30 mouse cellular contexts compared by ENCODE assay signal in genomic region chr3:148032532-148032931, GRCm38 (mm10).
DNase-seq lines count a peak whose midpoint lies in the region; ATAC-seq lines count a peak whose summit lies in the region.
"Had no signal": no experiment of that assay in that cellular context is flagged by ENCODE, and none has a peak within 500 bp of the region (broad histone marks: within the 10 kb centered on the region; RNA-seq: fewer than 3 reads in every experiment).

No protein-coding gene starts in this region.

- H3K9me3 ChIP-seq in forebrain, embryonic 14.5 days (replicated peaks; ENCODE audit: control insufficient read depth, low read length), result no peaks in the 10 kb centered on the region
- H3K9me3 ChIP-seq in forebrain, embryonic 10.5 days, result no peaks in the 10 kb centered on the region
- H3K9me3 ChIP-seq in hindbrain, embryonic 15.5 days, result no peaks in the 10 kb centered on the region
- H3K9me3 ChIP-seq in hindbrain, embryonic 10.5 days, result no peaks in the 10 kb centered on the region
- no peaks in the 10 kb centered on the region for H3K9me3 ChIP-seq in midbrain, embryonic 15.5 days
- H3K9me3 ChIP-seq in midbrain, embryonic 16.5 days (replicated peaks; ENCODE audit: control insufficient read depth, low read length, poor library complexity, severe bottlenecking), result no peaks in the 10 kb centered on the region
- H3K9me3 ChIP-seq in neural tube, embryonic 14.5 days (ENCODE audit: control insufficient read depth, low read length), result no peaks in the 10 kb centered on the region
- H3K9me3 ChIP-seq: embryonic facial prominence, embryonic 15.5 days; limb, embryonic 13.5 days; lung, embryonic 15.5 days; midbrain, embryonic 10.5 days; neural tube, embryonic 12.5 days; stomach, embryonic 15.5 days had no signal

- no peak overlapping the region for H3K27ac ChIP-seq in forebrain, embryonic 14.5 days (ENCODE audit: low read depth, low read length)
- no peak overlapping the region for H3K27ac ChIP-seq in forebrain, embryonic 10.5 days
- no peak overlapping the region for H3K27ac ChIP-seq in hindbrain, embryonic 15.5 days (replicated peaks)
- H3K27ac ChIP-seq in hindbrain, embryonic 10.5 days, result no peak overlapping the region
- H3K27ac ChIP-seq in midbrain, embryonic 15.5 days, result 0 out of 2 replicates have a peak overlapping the region, but pooled peaks have one; percentile 29
- no peak overlapping the region for H3K27ac ChIP-seq in midbrain, embryonic 16.5 days (ENCODE audit: low read length)
- H3K27ac ChIP-seq in neural tube, embryonic 14.5 days (ENCODE audit: low read depth, low read length), result peak overlapping the region; percentile 12; the same call in 1 of the 2 replicates
- H3K27ac ChIP-seq: embryonic facial prominence, embryonic 15.5 days; left cerebral cortex, adult 2 months; limb, embryonic 13.5 days; lung, embryonic 15.5 days; midbrain, embryonic 10.5 days; neural tube, embryonic 12.5 days; stomach, embryonic 15.5 days had no signal

- H3K27me3 ChIP-seq in forebrain, embryonic 14.5 days (replicated peaks; ENCODE audit: control insufficient read depth, insufficient read depth, low read length), result no peaks in the 10 kb centered on the region
- H3K27me3 ChIP-seq in forebrain, embryonic 10.5 days (ENCODE audit: poor library complexity, severe bottlenecking), result no peaks in the 10 kb centered on the region
- no peaks in the 10 kb centered on the region for H3K27me3 ChIP-seq in hindbrain, embryonic 15.5 days
- H3K27me3 ChIP-seq in hindbrain, embryonic 10.5 days (ENCODE audit: insufficient read depth, poor library complexity, severe bottlenecking), result no peaks in the 10 kb centered on the region
- no peaks in the 10 kb centered on the region for H3K27me3 ChIP-seq in midbrain, embryonic 15.5 days (replicated peaks)
- no peaks in the 10 kb centered on the region for H3K27me3 ChIP-seq in midbrain, embryonic 16.5 days (ENCODE audit: control insufficient read depth, insufficient read depth, low read depth, low read length)
- H3K27me3 ChIP-seq in neural tube, embryonic 14.5 days (ENCODE audit: control insufficient read depth, insufficient read depth, low read length), result no peaks in the 10 kb centered on the region
- H3K27me3 ChIP-seq: embryonic facial prominence, embryonic 15.5 days; limb, embryonic 13.5 days; lung, embryonic 15.5 days; neural tube, embryonic 12.5 days; Patski; stomach, embryonic 15.5 days had no signal

- H3K4me1 ChIP-seq in forebrain, embryonic 14.5 days (ENCODE audit: control insufficient read depth, insufficient read depth, low read length), result peaks cover 7% of the 10 kb centered on the region; the same call in 1 of the 2 replicates
- no peaks in the 10 kb centered on the region for H3K4me1 ChIP-seq in forebrain, embryonic 10.5 days
- no peaks in the 10 kb centered on the region for H3K4me1 ChIP-seq in hindbrain, embryonic 15.5 days (replicated peaks)
- H3K4me1 ChIP-seq in hindbrain, embryonic 10.5 days (replicated peaks), result no peaks in the 10 kb centered on the region
- peaks cover 10% of the 10 kb centered on the region; the same call in 1 of the 2 replicates for H3K4me1 ChIP-seq in midbrain, embryonic 15.5 days
- H3K4me1 ChIP-seq in midbrain, embryonic 16.5 days (ENCODE audit: control insufficient read depth, insufficient read depth, low read length), result peaks cover 3% of the 10 kb centered on the region; the same call in 1 of the 2 replicates
- 0 out of 2 replicates have a peak, but pooled peaks cover 5% of the 10 kb centered on the region for H3K4me1 ChIP-seq in neural tube, embryonic 14.5 days (ENCODE audit: control insufficient read depth, insufficient read depth, low read length)
- H3K4me1 ChIP-seq: embryonic facial prominence, embryonic 15.5 days; limb, embryonic 13.5 days; lung, embryonic 15.5 days; midbrain, embryonic 10.5 days; neural tube, embryonic 12.5 days; stomach, embryonic 15.5 days had no signal

- no peak overlapping the region for H3K4me3 ChIP-seq in forebrain, embryonic 14.5 days (ENCODE audit: low read depth, low read length)
- no peak overlapping the region for H3K4me3 ChIP-seq in forebrain, embryonic 10.5 days
- H3K4me3 ChIP-seq in hindbrain, embryonic 15.5 days, result no peak overlapping the region
- no peak overlapping the region for H3K4me3 ChIP-seq in hindbrain, embryonic 10.5 days
- H3K4me3 ChIP-seq in midbrain, embryonic 15.5 days, result no peak overlapping the region
- no peak overlapping the region for H3K4me3 ChIP-seq in midbrain, embryonic 16.5 days (ENCODE audit: low read depth, low read length)
- H3K4me3 ChIP-seq in neural tube, embryonic 14.5 days (ENCODE audit: low read depth, low read length), result no peak overlapping the region
- H3K4me3 ChIP-seq: embryonic facial prominence, embryonic 15.5 days; left cerebral cortex, adult 2 months; limb, embryonic 13.5 days; lung, embryonic 15.5 days; midbrain, embryonic 10.5 days; neural tube, embryonic 12.5 days; stomach, embryonic 15.5 days had no signal

- no peak overlapping the region for H3K9ac ChIP-seq in forebrain, embryonic 14.5 days (ENCODE audit: low read length)
- no peak overlapping the region for H3K9ac ChIP-seq in hindbrain, embryonic 15.5 days
- no peak overlapping the region for H3K9ac ChIP-seq in midbrain, embryonic 15.5 days
- H3K9ac ChIP-seq in midbrain, embryonic 16.5 days (ENCODE audit: low read depth, low read length), result no peak overlapping the region
- H3K9ac ChIP-seq in neural tube, embryonic 14.5 days (replicated peaks; ENCODE audit: low read depth, low read length), result no peak overlapping the region
- H3K9ac ChIP-seq: embryonic facial prominence, embryonic 15.5 days; limb, embryonic 13.5 days; lung, embryonic 15.5 days; neural tube, embryonic 12.5 days; stomach, embryonic 15.5 days had no signal

- no peak for ATAC-seq in forebrain, embryonic 14.5 days
- no peak for ATAC-seq in hindbrain, embryonic 15.5 days (ENCODE audit: low FRiP score, low read depth)
- ATAC-seq in midbrain, embryonic 15.5 days (replicated peaks), result no peak
- ATAC-seq in midbrain, embryonic 16.5 days, result no peak
- ATAC-seq in neural tube, embryonic 14.5 days (ENCODE audit: low read depth), result peak; percentile 66; the same call in 1 of the 2 replicates
- ATAC-seq: inflammation-experienced regulatory T-cells, adult 6 months; Patski had no signal

- peak; percentile 58 for DNase-seq in forebrain, embryonic 14.5 days (ENCODE audit: low spot score)
- DNase-seq in forebrain, embryonic 10.5 days (ENCODE audit: extremely low spot score, low spot score), result no peak
- DNase-seq in hindbrain, embryonic 10.5 days (ENCODE audit: low spot score), result no peak
- DNase-seq in urinary bladder, postnatal 25 days (ENCODE audit: low spot score), result no peak
- DNase-seq: adrenal gland, postnatal 10 days; cerebellum, adult 11-12 months; cerebellum, adult 9-11 months; gastrocnemius, postnatal 25 days; heart, adult 11 months; heart, postnatal 36 days; kidney, adult 11 months; kidney, postnatal 14 days; retina, postnatal 1 day; right cerebral cortex, postnatal 14 days had no signal

- 29% methylated on average over 6 of the region's 6 CpGs for WGBS in forebrain, embryonic 14.5 days
- 78% methylated on average over 6 of the region's 6 CpGs for WGBS in forebrain, embryonic 10.5 days
- 49% methylated on average over 6 of the region's 6 CpGs for WGBS in hindbrain, embryonic 15.5 days
- WGBS in hindbrain, embryonic 10.5 days, result 91% methylated on average over 6 of the region's 6 CpGs
- WGBS in midbrain, embryonic 15.5 days, result 67% methylated on average over 6 of the region's 6 CpGs
- 58% methylated on average over 6 of the region's 6 CpGs for WGBS in midbrain, embryonic 16.5 days
- 52% methylated on average over 6 of the region's 6 CpGs for WGBS in neural tube, embryonic 14.5 days

- H3K36me3 ChIP-seq in forebrain, embryonic 14.5 days (ENCODE audit: control insufficient read depth, insufficient read depth, low read length), result no peaks in the 10 kb centered on the region
- H3K36me3 ChIP-seq in forebrain, embryonic 10.5 days (replicated peaks), result no peaks in the 10 kb centered on the region
- no peaks in the 10 kb centered on the region for H3K36me3 ChIP-seq in hindbrain, embryonic 15.5 days
- no peaks in the 10 kb centered on the region for H3K36me3 ChIP-seq in hindbrain, embryonic 10.5 days
- H3K36me3 ChIP-seq in midbrain, embryonic 15.5 days (replicated peaks), result no peaks in the 10 kb centered on the region
- no peaks in the 10 kb centered on the region for H3K36me3 ChIP-seq in midbrain, embryonic 16.5 days (ENCODE audit: control insufficient read depth, insufficient read depth, low read length)
- no peaks in the 10 kb centered on the region for H3K36me3 ChIP-seq in neural tube, embryonic 14.5 days (ENCODE audit: control insufficient read depth, insufficient read depth, low read length)
- H3K36me3 ChIP-seq: embryonic facial prominence, embryonic 15.5 days; G1E; limb, embryonic 13.5 days; lung, embryonic 15.5 days; midbrain, embryonic 10.5 days; neural tube, embryonic 12.5 days; stomach, embryonic 15.5 days had no signal

- no peak overlapping the region for H3K4me2 ChIP-seq in forebrain, embryonic 14.5 days (ENCODE audit: low read length)
- H3K4me2 ChIP-seq in hindbrain, embryonic 15.5 days, result peak overlapping the region; percentile 20; the same call in 1 of the 2 replicates
- no peak overlapping the region for H3K4me2 ChIP-seq in midbrain, embryonic 15.5 days
- no peak overlapping the region for H3K4me2 ChIP-seq in midbrain, embryonic 16.5 days (ENCODE audit: low read length)
- peak overlapping the region; percentile 16; the same call in 1 of the 2 replicates for H3K4me2 ChIP-seq in neural tube, embryonic 14.5 days (ENCODE audit: low read depth, low read length)
- H3K4me2 ChIP-seq: embryonic facial prominence, embryonic 15.5 days; heart, embryonic 11.5 days; limb, embryonic 13.5 days; liver, embryonic 11.5 days; lung, embryonic 15.5 days; neural tube, embryonic 12.5 days; stomach, embryonic 15.5 days had no signal

Comparison
In these comparisons a context has a peak if more than half of its experiments do, and no peak if none do; other contexts are left out.
1. H3K27ac ChIP-seq: peak in midbrain, embryonic 15.5 days (single experiment) and neural tube, embryonic 14.5 days (single experiment); none in forebrain, embryonic 14.5 days (single experiment), forebrain, embryonic 10.5 days (single experiment), hindbrain, embryonic 15.5 days (single experiment), hindbrain, embryonic 10.5 days (single experiment) and midbrain, embryonic 16.5 days (single experiment).
2. H3K4me2 ChIP-seq: peak in hindbrain, embryonic 15.5 days (single experiment) and neural tube, embryonic 14.5 days (single experiment); none in forebrain, embryonic 14.5 days (single experiment), midbrain, embryonic 15.5 days (single experiment) and midbrain, embryonic 16.5 days (single experiment).